Mouse (Mus musculus) neural tube, embryonic 13.5 days (tissue): ENCODE data around the gene Fkrp. TPM values are rescaled to one million over a fixed set of nuclear protein-coding genes. Genes with fewer than 3 reads are reported as not detected.

Experiments
- ATAC-seq: fragments of 200-750 bp; cut with Nextera tagmentation; 2 replicates; pipeline ENCODE4 v1.8.0; 2017; ENCODE audit warnings: low read depth, mild to moderate bottlenecking, moderate TSS enrichment, moderate library complexity
- H3K27ac ChIP-seq: fragments of 300-500 bp; sonication (generic); replicated peaks from 2 replicates; pipeline ENCODE4 v1.5.1; 2015; ENCODE audit warnings: moderate library complexity, mild to moderate bottlenecking, inconsistent platforms
- H3K27me3 ChIP-seq: fragments of 300-500 bp; sonication (generic); 2 replicates; pipeline ENCODE4 v1.6.1; 2015; ENCODE audit warnings: mild to moderate bottlenecking, inconsistent platforms
- H3K36me3 ChIP-seq: fragments of 300-500 bp; sonication (generic); 2 replicates; pipeline ENCODE4 v1.6.1; 2015; ENCODE audit warnings: mild to moderate bottlenecking, inconsistent platforms
- H3K4me1 ChIP-seq: fragments of 300-500 bp; sonication (generic); replicated peaks from 2 replicates; pipeline ENCODE4 v1.6.1; 2015; ENCODE audit warnings: inconsistent platforms
- H3K4me2 ChIP-seq: fragments of 300-500 bp; sonication (generic); 2 replicates; pipeline ENCODE4 v1.6.1; 2015; ENCODE audit warnings: inconsistent platforms, mild to moderate bottlenecking, moderate library complexity
- H3K4me3 ChIP-seq: fragments of 300-500 bp; sonication (generic); 2 replicates; pipeline ENCODE4 v1.5.1; 2015; ENCODE audit warnings: mild to moderate bottlenecking, inconsistent platforms
- H3K9ac ChIP-seq: fragments of 300-500 bp; sonication (generic); 2 replicates; pipeline ENCODE4 v1.6.1; 2015; ENCODE audit warnings: moderate library complexity, mild to moderate bottlenecking, inconsistent platforms
- H3K9me3 ChIP-seq: fragments of 300-500 bp; sonication (generic); 2 replicates; pipeline ENCODE4 v1.6.1; 2016; ENCODE audit warnings: inconsistent platforms
- WGBS: fragments of 180-500 bp; shearing (Covaris S2); methylation state at CpG from one replicate; pipeline ENCODE4 v1.1.7; 2015; 5-methylcytosine and 5-hydroxymethylcytosine counted together
- polyA plus RNA-seq: library from polyadenylated mRNA; unstranded; fragments of >200 nt; fragmentation: Nextera tagmentation; extraction: Ambion mirVana; gene quantifications from 2 replicates; pipeline ENCODE4 v1.2.1, GENCODE M21; 2015

The Fkrp gene
- polyA plus RNA-seq, 1 experiment from 2014 or later, result 45.9 TPM

GRCm38 (mm10) chr7:16761005-16761481 lies 55.5 kb downstream of the Fkrp start:
- H3K4me3 ChIP-seq, result no peak overlapping the region
- H3K27me3 ChIP-seq, result no peaks in the 10 kb centered on the region
- H3K4me2 ChIP-seq, result no peak overlapping the region
- H3K9me3 ChIP-seq, result no peaks in the 10 kb centered on the region
- WGBS, result 53% methylated on average over 10 of the region's 10 CpGs
- H3K27ac ChIP-seq, result no peak overlapping the region
- H3K36me3 ChIP-seq, result no peaks in the 10 kb centered on the region
- peaks cover 5% of the 10 kb centered on the region; the same call in 1 of the 2 replicates for H3K4me1 ChIP-seq
- no peak for ATAC-seq
- no peak overlapping the region for H3K9ac ChIP-seq

- Histone ChIP-seq H3K36me3 (no peaks in the 10 kb centered on the region), H3K4me2 (no peak overlapping the region), H3K4me1 (peaks cover 5% of the 10 kb centered on the region; the same call in 1 of the 2 replicates), H3K27ac (no peak overlapping the region), H3K4me3 (no peak overlapping the region), H3K27me3 (no peaks in the 10 kb centered on the region), H3K9ac (no peak overlapping the region), H3K9me3 (no peaks in the 10 kb centered on the region)
- WGBS, result 26% methylated on average over 8 of the region's 8 CpGs
- no peak for ATAC-seq
Observed at GRCm38 (mm10) chr7:16760292-16760691, 56.2 kb downstream of the Fkrp start.

Other genes starting within 250 kb of the Fkrp start
- 30.8 and 31.2 TPM in 2 replicates for gene Arhgap35, start 201.7 kb downstream of the Fkrp start, polyA plus RNA-seq
- not detected in 2 replicates for gene Ceacam15, start 141.0 kb downstream of the Fkrp start, polyA plus RNA-seq
- not detected in 2 replicates for gene Ceacam9, start 94.8 kb downstream of the Fkrp start, polyA plus RNA-seq
- 372 and 378 TPM in 2 replicates for gene Ap2s1, start 78.3 kb downstream of the Fkrp start, polyA plus RNA-seq
- gene Slc1a5, start 35.4 kb downstream of the Fkrp start, polyA plus RNA-seq, result 8.8 and 9.0 TPM in 2 replicates
- 155 and 174 TPM in 2 replicates for gene Strn4, start 843 bp downstream of the Fkrp start, polyA plus RNA-seq
- gene Prkd2, start 26.2 kb upstream of the Fkrp start, polyA plus RNA-seq, result 6.3 and 6.8 TPM in 2 replicates
- 3.7 and 3.9 TPM in 2 replicates for gene Dact3, start 58.6 kb upstream of the Fkrp start, polyA plus RNA-seq
- 15.4 and 24.1 TPM in 2 replicates for gene Gng8, start 75.1 kb upstream of the Fkrp start, polyA plus RNA-seq
- gene Ptgir, start 89.8 kb upstream of the Fkrp start, polyA plus RNA-seq, result 3.1 and 3.6 TPM in 2 replicates
- 275 and 297 TPM in 2 replicates for gene Calm3, start 107.4 kb upstream of the Fkrp start, polyA plus RNA-seq
- gene Pnmal2, start 128.0 kb upstream of the Fkrp start, polyA plus RNA-seq, result 76.2 and 82.4 TPM in 2 replicates
- gene Pnmal1, start 142.9 kb upstream of the Fkrp start, polyA plus RNA-seq, result 37.6 and 39.7 TPM in 2 replicates
- gene Gm42372, start 166.4 kb upstream of the Fkrp start, polyA plus RNA-seq, result 3.3 and 3.5 TPM in 2 replicates
- gene Ccdc8, start 176.0 kb upstream of the Fkrp start, polyA plus RNA-seq, result 6.6 and 7.6 TPM in 2 replicates
- gene Ppp5c, start 211.2 kb upstream of the Fkrp start, polyA plus RNA-seq, result 116 and 127 TPM in 2 replicates
- 4.3 and 5.2 TPM in 2 replicates for gene Hif3a, start 245.7 kb upstream of the Fkrp start, polyA plus RNA-seq